Mouse (Mus musculus) liver, embryonic 12.5 days (tissue): ENCODE measurements around the gene Vstm4. TPM values are rescaled to one million over a fixed set of nuclear protein-coding genes. Genes with fewer than 3 reads are reported as not detected.

Source experiments
- ATAC-seq: fragments of 200-750 bp; cut with Nextera tagmentation; 2 replicates; pipeline ENCODE4 v1.8.0; 2017; ENCODE audit warnings: moderate number of reproducible peaks, mild to moderate bottlenecking, moderate library complexity
- H3K27ac ChIP-seq: fragments of 300-500 bp; sonication (generic); 2 replicates; pipeline ENCODE4 v1.5.1; 2016; ENCODE audit warnings: mild to moderate bottlenecking
- H3K27me3 ChIP-seq: fragments of 300-500 bp; sonication (generic); replicated peaks from 2 replicates; pipeline ENCODE4 v1.6.1; 2016; ENCODE audit warnings: mild to moderate bottlenecking, moderate library complexity
- H3K36me3 ChIP-seq: fragments of 300-500 bp; sonication (generic); 2 replicates; pipeline ENCODE4 v1.6.1; 2016; ENCODE audit warnings: mild to moderate bottlenecking, moderate library complexity
- H3K4me1 ChIP-seq: fragments of 300-500 bp; sonication (generic); 2 replicates; pipeline ENCODE4 v1.6.1; 2016
- H3K4me2 ChIP-seq: fragments of 300-500 bp; sonication (generic); 2 replicates; pipeline ENCODE4 v1.6.1; 2016; ENCODE audit warnings: mild to moderate bottlenecking, moderate library complexity
- H3K4me3 ChIP-seq: fragments of 300-500 bp; sonication (generic); 2 replicates; pipeline ENCODE4 v1.5.1; 2016; ENCODE audit warnings: mild to moderate bottlenecking, moderate library complexity
- H3K9ac ChIP-seq: fragments of 300-500 bp; sonication (generic); 2 replicates; pipeline ENCODE4 v1.6.1; 2016; ENCODE audit warnings: mild to moderate bottlenecking, moderate library complexity
- H3K9me3 ChIP-seq: fragments of 300-500 bp; sonication (generic); replicated peaks from 2 replicates; pipeline ENCODE4 v1.6.1; 2016; ENCODE audit warnings: mild to moderate bottlenecking, moderate library complexity
- WGBS: fragments of 180-500 bp; shearing (Covaris S2); methylation state at CpG from one replicate; pipeline ENCODE4 v1.1.7; 2016; ENCODE audit not compliant: insufficient replicate concordance; 5-methylcytosine and 5-hydroxymethylcytosine counted together
- polyA plus RNA-seq: library from polyadenylated mRNA; unstranded; fragments of >200 nt; fragmentation: Nextera tagmentation; extraction: Ambion mirVana; gene quantifications from 2 replicates; pipeline ENCODE4 v1.2.1, GENCODE M21; 2016

Gene Vstm4
- polyA plus RNA-seq, 1 experiment from 2014 or later, result 3.9 TPM

- Histone ChIP-seq H3K9ac (no peak overlapping the region), H3K36me3 (no peaks in the 10 kb centered on the region), H3K9me3 (no peaks in the 10 kb centered on the region), H3K4me3 (no peak overlapping the region), H3K27me3 (no peaks in the 10 kb centered on the region), H3K4me2 (no peak overlapping the region), H3K27ac (no peak overlapping the region), H3K4me1 (0 out of 2 replicates have a peak, but pooled peaks cover 5% of the 10 kb centered on the region)
- WGBS, result 56% methylated on average over 8 of the region's 8 CpGs
- ATAC-seq, result no peak
These were observed 102.1 kb downstream of the Vstm4 start for GRCm38 (mm10) chr14:32958671-32959070.

- H3K27ac ChIP-seq, result no peak overlapping the region
- H3K36me3 ChIP-seq, result no peaks in the 10 kb centered on the region
- no peak overlapping the region for H3K4me2 ChIP-seq
- H3K4me1 ChIP-seq, result 0 out of 2 replicates have a peak, but pooled peaks cover 5% of the 10 kb centered on the region
- no peaks in the 10 kb centered on the region for H3K27me3 ChIP-seq
- 41% methylated on average over 5 of the region's 5 CpGs for WGBS
- no peak overlapping the region for H3K4me3 ChIP-seq
- H3K9me3 ChIP-seq, result no peaks in the 10 kb centered on the region
- H3K9ac ChIP-seq, result no peak overlapping the region
- ATAC-seq, result no peak
These were observed 103.9 kb downstream of the Vstm4 start for GRCm38 (mm10) chr14:32960481-32960880.

DNA sequence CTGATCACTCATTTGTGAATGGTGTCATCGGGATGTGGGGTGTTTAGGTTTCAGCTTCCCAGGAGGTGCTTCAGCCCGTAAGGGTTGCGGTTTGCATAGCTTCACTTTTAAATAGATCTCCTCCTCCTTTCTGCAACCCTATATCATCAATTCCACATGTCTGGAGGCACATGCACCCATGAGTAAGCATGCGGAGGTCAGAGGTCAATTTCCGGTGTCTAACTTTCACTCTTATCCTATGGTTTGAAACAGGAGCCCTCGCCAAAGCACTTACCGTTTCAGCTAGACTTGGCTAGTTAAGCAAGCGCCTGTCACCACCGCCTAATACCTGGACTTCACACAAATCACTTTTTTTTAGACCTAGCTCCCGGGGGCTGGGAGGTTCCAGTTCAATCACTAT, 108.2 kb downstream of the Vstm4 start:
- Histone ChIP-seq H3K4me2 (no peak overlapping the region), H3K9ac (no peak overlapping the region), H3K9me3 (no peaks in the 10 kb centered on the region), H3K27ac (no peak overlapping the region), H3K4me1 (no peaks in the 10 kb centered on the region), H3K36me3 (no peaks in the 10 kb centered on the region), H3K27me3 (no peaks in the 10 kb centered on the region), H3K4me3 (no peak overlapping the region)
- WGBS, result 72% methylated on average over 10 of the region's 10 CpGs
- ATAC-seq, result no peak

DNA sequence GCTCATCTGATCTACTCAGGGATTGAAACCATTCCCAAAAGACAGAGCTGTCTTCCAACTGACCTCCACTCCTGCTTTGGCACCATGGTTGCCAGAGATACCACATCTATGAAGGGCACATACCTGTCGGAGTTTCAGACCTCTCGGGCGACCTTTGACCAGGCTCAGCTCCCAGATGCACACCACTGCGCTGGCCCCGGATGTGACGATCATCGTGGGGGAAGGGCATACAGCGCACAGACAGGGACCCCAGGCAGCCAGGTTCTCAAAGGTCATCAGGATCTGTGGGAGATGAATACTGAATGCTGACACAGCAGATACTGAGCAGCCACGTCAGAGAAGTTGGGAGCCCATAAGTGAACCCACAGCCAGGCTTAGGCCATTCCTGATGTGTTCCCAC, 114.1 kb downstream of the Vstm4 start:
- no peaks in the 10 kb centered on the region for H3K9me3 ChIP-seq
- no peaks in the 10 kb centered on the region for H3K27me3 ChIP-seq
- no peaks in the 10 kb centered on the region; the same call in 1 of the 2 replicates for H3K4me1 ChIP-seq
- ATAC-seq, result no peak
- H3K4me2 ChIP-seq, result no peak overlapping the region
- H3K27ac ChIP-seq, result no peak overlapping the region
- 74% methylated on average over 9 of the region's 9 CpGs for WGBS
- H3K9ac ChIP-seq, result no peak overlapping the region
- H3K36me3 ChIP-seq, result no peaks in the 10 kb centered on the region
- H3K4me3 ChIP-seq, result no peak overlapping the region

DNA sequence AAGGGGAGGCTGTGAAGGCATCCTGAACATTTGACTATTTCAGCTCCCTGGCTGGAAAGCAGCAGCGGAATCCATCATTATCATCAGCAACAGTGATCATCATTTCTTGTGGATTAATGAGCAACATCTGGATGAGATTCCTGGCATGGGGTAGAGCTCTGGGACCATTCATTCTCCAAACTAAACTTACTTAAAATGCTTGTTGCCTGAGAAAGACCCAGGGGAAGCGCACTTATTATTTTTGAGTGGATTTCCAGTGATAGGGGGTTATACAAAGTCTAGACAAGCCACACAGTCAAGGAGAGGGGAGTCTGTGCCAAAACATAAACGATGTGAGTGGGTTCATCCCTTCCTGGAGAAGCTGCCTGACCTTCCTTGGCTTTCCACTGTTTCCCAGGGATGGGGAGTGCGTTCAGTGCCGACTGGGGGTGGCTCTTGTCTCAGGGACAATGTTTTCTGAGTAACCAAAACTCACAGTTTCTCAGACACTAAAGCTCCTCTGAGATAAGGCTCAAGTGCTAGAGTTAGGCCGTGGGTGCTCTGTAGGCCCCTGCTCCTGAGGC, 127.7 kb downstream of the Vstm4 start:
- no peaks in the 10 kb centered on the region for H3K9me3 ChIP-seq
- H3K9ac ChIP-seq, result no peak overlapping the region
- H3K36me3 ChIP-seq, result no peaks in the 10 kb centered on the region
- no peak overlapping the region for H3K4me2 ChIP-seq
- ATAC-seq, result no peak
- H3K4me3 ChIP-seq, result no peak overlapping the region
- no peaks in the 10 kb centered on the region for H3K27me3 ChIP-seq
- no peaks in the 10 kb centered on the region for H3K4me1 ChIP-seq
- H3K27ac ChIP-seq, result no peak overlapping the region
- 68% methylated on average over 6 of the region's 6 CpGs for WGBS

GRCm38 (mm10) chr14:32986659-32987058, 130.1 kb downstream of the Vstm4 start:
- H3K9me3 ChIP-seq, result no peaks in the 10 kb centered on the region
- H3K9ac ChIP-seq, result no peak overlapping the region
- H3K4me3 ChIP-seq, result no peak overlapping the region
- no peak for ATAC-seq
- H3K36me3 ChIP-seq, result no peaks in the 10 kb centered on the region
- WGBS, result 55% methylated on average over 4 of the region's 4 CpGs
- H3K27me3 ChIP-seq, result no peaks in the 10 kb centered on the region
- H3K27ac ChIP-seq, result no peak overlapping the region
- H3K4me2 ChIP-seq, result no peak overlapping the region
- H3K4me1 ChIP-seq, result no peaks in the 10 kb centered on the region

Other genes with a start within 250 kb of the Vstm4 start
- not detected in 2 replicates for gene 3425401B19Rik, start 171.5 kb upstream of the Vstm4 start, polyA plus RNA-seq
- gene Tmem273, start 70.8 kb upstream of the Vstm4 start, polyA plus RNA-seq, result 0.50 and 0.77 TPM in 2 replicates
- not detected in 2 replicates for gene Fam170b, start 22.8 kb upstream of the Vstm4 start, polyA plus RNA-seq
- gene Lrrc18, start 134.6 kb downstream of the Vstm4 start, polyA plus RNA-seq, result 0.11 and 0.13 TPM in 2 replicates